Mouse (Mus musculus) MEL (cell line): ENCODE measurements at regions not wholly inside any gene's neighbourhood (a gene's known extent, or its start where the extent isn't known, plus 50 kb on each side); places are given as distances from the start of the nearest gene placed in this dataset.

Source experiments
- DNase-seq: peaks from one replicate; pipeline ENCODE4 v3.0.0; 2011; ENCODE audit warnings: low read depth, low spot score
- H3K27ac ChIP-seq: 2 replicates; pipeline ENCODE4 v1.5.1; 2012; ENCODE audit warnings: low read depth, mild to moderate bottlenecking, control low read depth, low read length, moderate library complexity; ENCODE audit not compliant: control insufficient read depth
- H3K27me3 ChIP-seq, 2 experiments: fragments of 150-350 bp in 1 of 2; sonication (generic) in 1 of 2; 2 replicates each; pipeline ENCODE4 v1.6.1; 2012; ENCODE audit warnings: low read length in 2 of 2, mild to moderate bottlenecking in 2 of 2, improper control_type of control experiment in 1 of 2, moderate library complexity in 1 of 2; ENCODE audit not compliant: insufficient read depth in 2 of 2, control insufficient read depth in 1 of 2
- H3K36me3 ChIP-seq, 2 experiments: 2 replicates each; pipeline ENCODE4 v1.6.1; 2012 to 2014; ENCODE audit warnings: low read length in 2 of 2, improper control_type of control experiment in 1 of 2, inconsistent platforms in 1 of 2, mild to moderate bottlenecking in 1 of 2; ENCODE audit not compliant: insufficient read depth in 2 of 2, control insufficient read depth in 1 of 2
- H3K4me1 ChIP-seq, 2 experiments: fragments of 150-350 bp in 1 of 2; sonication (generic) in 1 of 2; 2 replicates each; pipeline ENCODE4 v1.6.1; 2012; ENCODE audit warnings: low read length in 2 of 2, improper control_type of control experiment in 1 of 2, mild to moderate bottlenecking in 1 of 2; ENCODE audit not compliant: insufficient read depth in 2 of 2, control insufficient read depth in 1 of 2
- H3K4me3 ChIP-seq, 2 experiments: fragments of 150-350 bp in 1 of 2; sonication (generic) in 1 of 2; 2 replicates each; pipeline ENCODE4 v1.5.1; 2012; ENCODE audit warnings: low read depth in 2 of 2, low read length in 2 of 2, mild to moderate bottlenecking in 2 of 2, moderate library complexity in 2 of 2, control low read depth in 1 of 2, improper control_type of control experiment in 1 of 2; ENCODE audit not compliant: control insufficient read depth in 1 of 2, insufficient read depth in 1 of 2
- H3K79me2 ChIP-seq: 2 replicates; pipeline ENCODE4 v1.6.1; 2012; ENCODE audit warnings: mild to moderate bottlenecking, low read length, moderate library complexity; ENCODE audit not compliant: control insufficient read depth, poor library complexity, insufficient read depth
- H3K9ac ChIP-seq: 2 replicates; pipeline ENCODE4 v1.6.1; 2012; ENCODE audit warnings: low read depth, mild to moderate bottlenecking, control low read depth, low read length, moderate library complexity; ENCODE audit not compliant: control insufficient read depth, poor library complexity, severe bottlenecking
- H3K9me3 ChIP-seq: fragments of 150-350 bp; sonication (generic); replicated peaks from 2 replicates; pipeline ENCODE4 v1.6.1; 2012; ENCODE audit warnings: mild to moderate bottlenecking, low read length, improper control_type of control experiment, moderate library complexity; ENCODE audit not compliant: insufficient read depth
- E2F4 ChIP-seq: IDR thresholded peaks from 2 replicates; pipeline ENCODE4 v1.6.1; 2011; ENCODE audit warnings: low read depth, low read length, improper control_type of control experiment, borderline replicate concordance
- ELF1 ChIP-seq: IDR thresholded peaks from 2 replicates; pipeline ENCODE4 v1.6.1; 2014; ENCODE audit warnings: low read depth, mild to moderate bottlenecking, inconsistent platforms, low read length, improper control_type of control experiment, moderate library complexity
- EP300 ChIP-seq, 2 experiments: IDR thresholded peaks; 2 replicates each; pipeline ENCODE4 v1.6.1; 2011; ENCODE audit warnings: improper control_type of control experiment in 2 of 2, low read length in 2 of 2, low read depth in 1 of 2, mild to moderate bottlenecking in 1 of 2
- GABPA ChIP-seq: IDR thresholded peaks from 2 replicates; pipeline ENCODE4 v1.6.1; 2012; ENCODE audit warnings: low read depth, mild to moderate bottlenecking, inconsistent platforms, low read length, improper control_type of control experiment, moderate library complexity
- HCFC1 ChIP-seq: IDR thresholded peaks from 2 replicates; pipeline ENCODE4 v1.6.1; 2012; ENCODE audit warnings: low read depth, mild to moderate bottlenecking, inconsistent platforms, low read length, improper control_type of control experiment, moderate library complexity
- MAFK ChIP-seq: IDR thresholded peaks from 2 replicates; pipeline ENCODE4 v1.6.1; 2011; ENCODE audit warnings: low read depth, mild to moderate bottlenecking, low read length, improper control_type of control experiment, borderline replicate concordance
- MAX ChIP-seq: IDR thresholded peaks from 2 replicates; pipeline ENCODE4 v1.6.1; 2011; ENCODE audit warnings: low read length, improper control_type of control experiment
- MEF2A ChIP-seq: IDR thresholded peaks from 2 replicates; pipeline ENCODE4 v1.6.1; 2014; ENCODE audit warnings: low read depth, mild to moderate bottlenecking, inconsistent platforms, low read length, improper control_type of control experiment; ENCODE audit not compliant: poor library complexity, insufficient replicate concordance, severe bottlenecking; ENCODE audit errors: extremely low read depth
- MYB ChIP-seq: IDR thresholded peaks from 2 replicates; pipeline ENCODE4 v1.6.1; 2011; ENCODE audit warnings: mild to moderate bottlenecking, low read depth, low read length, improper control_type of control experiment
- POLR2A ChIP-seq, 2 experiments: IDR thresholded peaks; 2 replicates each; pipeline ENCODE4 v1.6.1; 2011 to 2012; ENCODE audit warnings: low read length in 2 of 2, mild to moderate bottlenecking in 2 of 2, control low read depth in 1 of 2, improper control_type of control experiment in 1 of 2, low read depth in 1 of 2, moderate library complexity in 1 of 2; ENCODE audit not compliant: control insufficient read depth in 1 of 2, insufficient read depth in 1 of 2, poor library complexity in 1 of 2
- POLR2AphosphoS5 ChIP-seq: IDR thresholded peaks from 2 replicates; pipeline ENCODE4 v1.6.1; 2012; ENCODE audit warnings: low read depth, borderline replicate concordance, mild to moderate bottlenecking, inconsistent platforms, low read length, moderate library complexity, mixed read lengths
- SMC3 ChIP-seq: IDR thresholded peaks from 2 replicates; pipeline ENCODE4 v1.6.1; 2011; ENCODE audit warnings: low read depth, low read length, improper control_type of control experiment
- TAL1 ChIP-seq: IDR thresholded peaks from 2 replicates; pipeline ENCODE4 v1.6.1; 2012; ENCODE audit warnings: mild to moderate bottlenecking, inconsistent platforms, low read length, moderate library complexity, mixed read lengths
- TBP ChIP-seq: IDR thresholded peaks from 2 replicates; pipeline ENCODE4 v1.8.0; 2011; ENCODE audit warnings: low read depth, low read length, improper control_type of control experiment
- ZMIZ1 ChIP-seq: IDR thresholded peaks from 2 replicates; pipeline ENCODE4 v1.6.1; 2012; ENCODE audit warnings: low read depth, mild to moderate bottlenecking, inconsistent platforms, low read length, improper control_type of control experiment, moderate library complexity
- ZNF384 ChIP-seq: IDR thresholded peaks from 2 replicates; pipeline ENCODE4 v1.6.1; 2012; ENCODE audit warnings: low read depth, mild to moderate bottlenecking, inconsistent platforms, low read length, improper control_type of control experiment

- Histone ChIP-seq H3K27me3 (no peaks in the 10 kb centered on the region), H3K9ac (no peak overlapping the region), H3K27ac (no peak overlapping the region), H3K4me1 (no peaks in the 10 kb centered on the region), H3K36me3 (no peaks in the 10 kb centered on the region)
- no peak for DNase-seq
- TF ChIP-seq MAFK, result no peak
- no peak for TF ChIP-seq SMC3
- no peak for TF ChIP-seq ELF1
- TF ChIP-seq EP300 (IDR thresholded peaks at IDR 0.05; ENCODE audit: low read depth in 1 of 2, low read length in 2 of 2), result no peak
- no peak for TF ChIP-seq MEF2A
- TF ChIP-seq GABPA, result no peak
- no peak for TF ChIP-seq TBP
- TF ChIP-seq MYB, result no peak
- TF ChIP-seq POLR2AphosphoS5, result no peak
- no peak for TF ChIP-seq ZNF384
- no peak for TF ChIP-seq ZMIZ1
- TF ChIP-seq POLR2A (IDR thresholded peaks at IDR 0.05; ENCODE audit: control insufficient read depth in 1 of 2, insufficient read depth in 1 of 2, low read depth in 1 of 2, low read length in 2 of 2, poor library complexity in 1 of 2), result no peak
- TF ChIP-seq, all 39 proteins: peak for 0
- Histone ChIP-seq H3K9me3 (no peaks in the 10 kb centered on the region), H3K79me2 (no peaks in the 10 kb centered on the region), H3K4me3 (no peak overlapping the region)
Observed at GRCm38 (mm10) chr16:90622677-90623225, 104.5 kb downstream of the Mis18a start.

- no peak for DNase-seq
- Histone ChIP-seq H3K9ac (no peak overlapping the region), H3K27me3 (no peaks in the 10 kb centered on the region), H3K27ac (no peak overlapping the region), H3K36me3 (no peaks in the 10 kb centered on the region), H3K9me3 (no peaks in the 10 kb centered on the region), H3K79me2 (no peaks in the 10 kb centered on the region), H3K4me1 (no peaks in the 10 kb centered on the region), H3K4me3 (no peak overlapping the region)
- no peak for TF ChIP-seq MAX
- TF ChIP-seq MEF2A, result no peak
- TF ChIP-seq TAL1, result no peak
- TF ChIP-seq HCFC1, result no peak
- no peak for TF ChIP-seq E2F4
Observed at GRCm38 (mm10) chr16:90621761-90622411, 105.3 kb downstream of the Mis18a start.
